Mouse (Mus musculus): ENCODE measurements at regions not wholly inside any gene's neighbourhood (a gene's known extent, or its start where the extent isn't known, plus 50 kb on each side); places are given as distances from the start of the nearest gene placed in this dataset.
A peak's percentile ranks its signal among the peaks of the same experiment; 100 is the strongest.

- Histone ChIP-seq H3K9ac (ENCODE audit: low read depth, low read length, severe bottlenecking) (no peak overlapping the region), H3K9me3 (ENCODE audit: control insufficient read depth, low read length) (no peaks in the 10 kb centered on the region), H3K4me2 (replicated peaks; ENCODE audit: low read depth, low read length, severe bottlenecking) (no peak overlapping the region), H3K4me3 (replicated peaks; ENCODE audit: low read length) (no peak overlapping the region), H3K36me3 (ENCODE audit: control insufficient read depth, insufficient read depth, low read length) (no peaks in the 10 kb centered on the region), H3K4me1 (ENCODE audit: control insufficient read depth, insufficient read depth, low read length) (no peaks in the 10 kb centered on the region), H3K27ac (replicated peaks; ENCODE audit: low read depth, low read length) (no peak overlapping the region), H3K27me3 (ENCODE audit: control insufficient read depth, insufficient read depth, low read length) (no peaks in the 10 kb centered on the region)
- no peak for TF ChIP-seq POLR2A (IDR thresholded peaks at IDR 0.05; ENCODE audit: borderline replicate concordance, extremely low read depth, insufficient read depth, insufficient read length)
- peak; percentile 95 for DNase-seq (ENCODE audit: low spot score)
- 13% methylated on average over 10 of the region's 10 CpGs for WGBS
- ATAC-seq (ENCODE audit: low FRiP score, low read depth), result peak; percentile 83
Measured at GRCm38 (mm10) chr4:152799392-152799791, 321.7 kb upstream of the Kcnab2 start.

DNA sequence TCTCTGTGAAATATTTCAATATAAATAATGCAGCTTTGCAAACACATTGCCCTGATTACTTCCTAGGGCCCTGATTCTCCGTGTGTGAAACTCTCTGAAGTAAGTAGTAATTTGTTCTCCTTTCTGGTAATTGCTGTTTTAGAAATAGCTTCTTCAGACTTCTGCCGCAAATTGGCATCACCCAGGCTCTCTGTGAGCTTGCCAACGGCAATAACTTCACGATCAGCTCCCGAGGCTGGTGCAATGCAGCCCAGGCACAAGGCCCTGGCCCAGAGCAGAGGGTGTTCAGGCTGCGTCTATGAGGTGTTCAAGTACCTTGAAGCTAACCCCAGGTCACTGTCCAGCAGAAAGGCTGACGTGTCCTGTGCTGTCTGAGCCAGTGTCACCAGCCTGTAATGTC, 310.8 kb upstream of the Kcnab2 start:
- no peaks in the 10 kb centered on the region for H3K36me3 ChIP-seq (ENCODE audit: control insufficient read depth, insufficient read depth, low read length)
- no peak overlapping the region for H3K9ac ChIP-seq (ENCODE audit: low read depth, low read length, severe bottlenecking)
- H3K4me2 ChIP-seq (replicated peaks; ENCODE audit: low read depth, low read length, severe bottlenecking), result no peak overlapping the region
- ATAC-seq (ENCODE audit: low FRiP score, low read depth), result no peak
- no peak overlapping the region for H3K27ac ChIP-seq (replicated peaks; ENCODE audit: low read depth, low read length)
- DNase-seq (ENCODE audit: low spot score), result no peak
- no peak overlapping the region for H3K4me3 ChIP-seq (replicated peaks; ENCODE audit: low read length)
- H3K4me1 ChIP-seq (ENCODE audit: control insufficient read depth, insufficient read depth, low read length), result no peaks in the 10 kb centered on the region
- no peak for TF ChIP-seq POLR2A (IDR thresholded peaks at IDR 0.05; ENCODE audit: borderline replicate concordance, extremely low read depth, insufficient read depth, insufficient read length)
- no peaks in the 10 kb centered on the region for H3K27me3 ChIP-seq (ENCODE audit: control insufficient read depth, insufficient read depth, low read length)
- no peaks in the 10 kb centered on the region for H3K9me3 ChIP-seq (ENCODE audit: control insufficient read depth, low read length)
- WGBS, result 81% methylated on average over 7 of the region's 7 CpGs

DNA sequence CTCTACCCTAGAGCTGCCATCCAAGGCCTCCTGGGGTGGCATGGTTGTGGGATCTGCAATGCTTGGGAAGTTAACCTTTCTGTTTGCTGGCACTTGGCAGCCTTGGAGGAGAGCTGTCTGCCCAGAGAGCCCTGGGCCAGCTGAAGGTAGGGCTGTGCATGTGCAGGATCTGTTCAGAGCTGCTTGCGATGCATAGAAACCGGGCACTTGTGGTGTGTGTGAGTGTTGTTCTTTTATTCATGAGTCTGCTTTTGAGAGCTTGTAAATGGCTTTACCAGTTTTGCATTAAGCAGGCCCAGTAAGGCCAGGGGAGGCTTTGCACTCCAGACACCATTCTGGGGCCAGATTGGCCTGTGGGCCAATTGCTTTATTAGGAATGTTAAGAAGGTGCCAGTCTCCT, 307.3 kb upstream of the Kcnab2 start:
- H3K9me3 ChIP-seq (ENCODE audit: control insufficient read depth, low read length), result no peaks in the 10 kb centered on the region
- H3K27ac ChIP-seq (replicated peaks; ENCODE audit: low read depth, low read length), result no peak overlapping the region
- no peak for DNase-seq (ENCODE audit: low spot score)
- ATAC-seq (ENCODE audit: low FRiP score, low read depth), result no peak
- H3K9ac ChIP-seq (ENCODE audit: low read depth, low read length, severe bottlenecking), result no peak overlapping the region
- H3K36me3 ChIP-seq (ENCODE audit: control insufficient read depth, insufficient read depth, low read length), result no peaks in the 10 kb centered on the region
- WGBS, result 73% methylated on average over 2 of the region's 2 CpGs
- H3K4me1 ChIP-seq (ENCODE audit: control insufficient read depth, insufficient read depth, low read length), result no peaks in the 10 kb centered on the region
- no peak overlapping the region for H3K4me2 ChIP-seq (replicated peaks; ENCODE audit: low read depth, low read length, severe bottlenecking)
- no peaks in the 10 kb centered on the region for H3K27me3 ChIP-seq (ENCODE audit: control insufficient read depth, insufficient read depth, low read length)
- no peak for TF ChIP-seq POLR2A (IDR thresholded peaks at IDR 0.05; ENCODE audit: borderline replicate concordance, extremely low read depth, insufficient read depth, insufficient read length)
- no peak overlapping the region for H3K4me3 ChIP-seq (replicated peaks; ENCODE audit: low read length)

DNA sequence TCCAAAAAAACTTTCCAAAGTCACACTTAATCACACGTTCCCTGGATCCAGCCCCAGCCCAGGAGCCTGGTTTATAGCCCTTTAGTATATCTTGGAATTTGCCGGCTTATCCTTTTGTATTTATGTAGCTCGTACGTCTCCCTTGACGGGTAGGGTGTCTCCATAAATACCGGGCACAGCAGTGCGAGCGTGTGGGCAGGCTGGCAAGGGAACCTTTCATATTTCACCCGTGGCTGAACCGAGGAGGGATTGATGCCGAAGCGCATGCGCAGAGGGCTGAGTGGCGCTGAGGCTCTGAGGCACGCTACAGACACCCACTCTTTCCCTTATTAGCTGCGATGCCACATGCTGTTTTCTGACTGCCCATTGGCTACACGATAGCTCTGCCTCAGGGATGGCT, 301.9 kb upstream of the Kcnab2 start:
- Histone ChIP-seq H3K27me3 (ENCODE audit: control insufficient read depth, insufficient read depth, low read length) (no peaks in the 10 kb centered on the region), H3K9me3 (ENCODE audit: control insufficient read depth, low read length) (no peaks in the 10 kb centered on the region), H3K9ac (ENCODE audit: low read depth, low read length, severe bottlenecking) (no peak overlapping the region), H3K4me3 (replicated peaks; ENCODE audit: low read length) (no peak overlapping the region), H3K4me1 (ENCODE audit: control insufficient read depth, insufficient read depth, low read length) (no peaks in the 10 kb centered on the region), H3K27ac (replicated peaks; ENCODE audit: low read depth, low read length) (no peak overlapping the region), H3K4me2 (replicated peaks; ENCODE audit: low read depth, low read length, severe bottlenecking) (no peak overlapping the region), H3K36me3 (ENCODE audit: control insufficient read depth, insufficient read depth, low read length) (no peaks in the 10 kb centered on the region)
- DNase-seq (ENCODE audit: low spot score), result peak; percentile 20
- TF ChIP-seq POLR2A (IDR thresholded peaks at IDR 0.05; ENCODE audit: borderline replicate concordance, extremely low read depth, insufficient read depth, insufficient read length), result no peak
- 81% methylated on average over 17 of the region's 17 CpGs for WGBS
- no peak for ATAC-seq (ENCODE audit: low FRiP score, low read depth)

- H3K36me3 ChIP-seq (ENCODE audit: control insufficient read depth, insufficient read depth, low read length), result no peaks in the 10 kb centered on the region
- H3K4me3 ChIP-seq (replicated peaks; ENCODE audit: low read length), result no peak overlapping the region
- DNase-seq (ENCODE audit: low spot score) (no peak), ATAC-seq (ENCODE audit: low FRiP score, low read depth) (no peak)
- H3K4me1 ChIP-seq (ENCODE audit: control insufficient read depth, insufficient read depth, low read length), result no peaks in the 10 kb centered on the region
- no peaks in the 10 kb centered on the region for H3K27me3 ChIP-seq (ENCODE audit: control insufficient read depth, insufficient read depth, low read length)
- WGBS, result 87% methylated on average over 6 of the region's 6 CpGs
- H3K27ac ChIP-seq (replicated peaks; ENCODE audit: low read depth, low read length), result no peak overlapping the region
- TF ChIP-seq POLR2A (IDR thresholded peaks at IDR 0.05; ENCODE audit: borderline replicate concordance, extremely low read depth, insufficient read depth, insufficient read length), result no peak
- H3K9ac ChIP-seq (ENCODE audit: low read depth, low read length, severe bottlenecking), result no peak overlapping the region
- H3K9me3 ChIP-seq (ENCODE audit: control insufficient read depth, low read length), result no peaks in the 10 kb centered on the region
- H3K4me2 ChIP-seq (replicated peaks; ENCODE audit: low read depth, low read length, severe bottlenecking), result no peak overlapping the region
Measured at GRCm38 (mm10) chr4:152775801-152776200, 298.1 kb upstream of the Kcnab2 start.

DNA sequence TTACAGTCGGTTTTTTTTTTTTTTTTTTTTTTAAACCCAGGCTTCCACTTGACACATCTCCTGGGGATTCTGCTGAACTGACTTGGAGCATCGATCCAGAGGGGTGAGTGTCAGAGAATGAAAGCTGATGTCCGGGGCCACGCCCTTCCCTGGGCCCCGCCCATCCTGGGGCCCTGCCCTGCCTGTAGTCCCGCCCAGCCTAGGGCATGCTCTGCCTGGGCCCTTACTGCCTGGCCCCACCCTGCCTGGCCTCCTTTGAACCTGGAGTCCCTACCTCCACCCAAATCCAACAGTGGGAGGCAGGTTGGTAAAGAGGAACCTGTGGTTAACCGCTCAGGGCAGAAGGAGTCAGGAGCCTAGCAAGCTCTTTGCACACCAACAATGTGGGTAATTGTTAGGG, 293.7 kb upstream of the Kcnab2 start:
- 55% methylated on average over 7 of the region's 7 CpGs for WGBS
- Histone ChIP-seq H3K9ac (ENCODE audit: low read depth, low read length, severe bottlenecking) (no peak overlapping the region), H3K9me3 (ENCODE audit: control insufficient read depth, low read length) (no peaks in the 10 kb centered on the region), H3K36me3 (ENCODE audit: control insufficient read depth, insufficient read depth, low read length) (no peaks in the 10 kb centered on the region), H3K4me2 (replicated peaks; ENCODE audit: low read depth, low read length, severe bottlenecking) (no peak overlapping the region; the same call in 1 of the 2 replicates), H3K27me3 (ENCODE audit: control insufficient read depth, insufficient read depth, low read length) (no peaks in the 10 kb centered on the region), H3K27ac (replicated peaks; ENCODE audit: low read depth, low read length) (no peak overlapping the region), H3K4me3 (replicated peaks; ENCODE audit: low read length) (no peak overlapping the region), H3K4me1 (ENCODE audit: control insufficient read depth, insufficient read depth, low read length) (no peaks in the 10 kb centered on the region)
- no peak for ATAC-seq (ENCODE audit: low FRiP score, low read depth)
- DNase-seq (ENCODE audit: low spot score), result no peak
- no peak for TF ChIP-seq POLR2A (IDR thresholded peaks at IDR 0.05; ENCODE audit: borderline replicate concordance, extremely low read depth, insufficient read depth, insufficient read length)
